Mouse (Mus musculus) yolk sac, embryonic 10.5 days (tissue): Measurements from ENCODE around the gene Hpca.
A peak's percentile ranks its signal among the peaks of the same experiment; 100 is the strongest.

Source experiments
- DNase-seq: peaks from one replicate; pipeline ENCODE4 v3.0.0-alpha.2; 2017; ENCODE audit warnings: low spot score

The Hpca gene

DNA sequence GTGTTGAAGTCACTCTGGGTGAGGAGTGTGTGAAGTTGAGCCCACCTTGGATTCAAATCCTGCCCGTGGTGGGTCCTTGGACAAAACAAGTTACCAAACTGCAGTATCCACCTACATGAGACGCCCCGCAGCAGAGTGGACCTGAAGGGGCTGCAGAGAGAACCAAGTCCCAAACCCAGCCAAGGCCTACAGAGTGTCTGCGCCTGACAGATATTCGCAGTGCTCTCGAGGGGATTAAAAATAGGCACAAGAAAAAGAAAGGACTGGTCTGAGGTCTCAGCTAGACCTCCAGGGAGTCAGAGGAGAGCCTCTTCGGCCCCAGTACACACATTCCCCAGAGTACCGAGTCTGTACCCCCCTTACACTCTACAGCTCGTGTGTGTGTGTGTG, 14.3 kb upstream of the Hpca start:
- DNase-seq = no peak

GRCm38 (mm10) chr4:129135637-129136036, 13.8 kb upstream of the Hpca start:
- no peak for DNase-seq

GRCm38 (mm10) chr4:129134799-129135585, 13.2 kb upstream of the Hpca start:
- peak; percentile 72 for DNase-seq

- peak; percentile 68 for DNase-seq
Measured at GRCm38 (mm10) chr4:129130755-129131303, 9.0 kb upstream of the Hpca start.

- DNase-seq = peak; percentile 59
Measured at GRCm38 (mm10) chr4:129130149-129130548, 8.3 kb upstream of the Hpca start.

DNA sequence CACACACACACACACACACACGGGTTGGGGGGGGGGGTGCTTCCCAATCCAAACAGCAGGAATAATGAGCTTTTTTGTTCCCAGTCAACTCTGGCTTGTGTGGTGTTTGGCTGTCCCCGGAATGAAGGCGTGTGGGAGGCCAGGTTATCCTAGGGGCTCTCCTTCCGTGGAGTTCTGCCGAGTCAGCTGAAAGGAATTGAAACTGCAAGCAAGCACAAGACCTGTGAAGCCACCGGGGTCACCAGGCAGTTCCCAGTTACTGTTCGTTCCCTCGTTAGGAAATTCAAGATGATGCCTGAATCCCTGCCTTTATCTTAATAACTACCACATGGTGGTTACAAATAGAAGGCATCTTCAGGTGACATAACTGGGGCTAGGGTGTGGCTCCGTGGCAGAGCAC, 7.6 kb upstream of the Hpca start:
- no peak for DNase-seq

GRCm38 (mm10) chr4:129128582-129129338, 6.9 kb upstream of the Hpca start:
- no peak for DNase-seq

DNA sequence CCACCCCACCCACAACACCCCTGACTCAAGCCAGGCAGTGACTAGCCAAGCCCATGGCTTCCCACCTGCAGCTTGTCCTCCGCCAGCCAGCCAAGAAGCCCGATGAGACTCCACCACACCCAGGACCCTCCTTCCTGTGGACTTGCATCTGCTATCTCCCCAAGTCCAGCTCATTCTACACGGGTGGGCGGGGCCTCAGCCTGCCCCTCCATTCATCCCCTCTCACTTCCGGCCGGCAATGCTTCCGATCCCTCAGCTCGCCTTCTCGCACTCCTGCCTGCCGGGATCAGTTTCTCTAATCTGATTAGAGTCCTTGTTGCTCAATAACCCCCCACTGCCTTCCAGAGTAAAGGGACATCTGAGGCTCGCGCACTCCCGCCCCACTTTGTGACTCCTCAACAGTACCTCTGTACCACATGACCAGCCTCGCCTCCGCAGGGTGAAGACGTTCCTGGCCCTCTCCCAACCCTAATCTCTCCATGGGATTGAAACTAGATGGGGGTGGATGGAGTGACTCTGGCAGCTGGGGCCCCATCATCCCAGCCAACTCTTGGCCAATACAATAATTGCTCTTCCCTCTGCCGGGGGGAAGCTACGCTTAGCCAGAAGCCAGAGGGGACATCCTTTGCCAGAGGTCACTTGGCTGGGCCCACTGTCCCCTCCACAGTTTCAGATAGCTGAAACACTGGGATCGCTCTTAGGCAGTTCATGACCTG, 4.1 kb upstream of the Hpca start:
- DNase-seq = no peak

DNA sequence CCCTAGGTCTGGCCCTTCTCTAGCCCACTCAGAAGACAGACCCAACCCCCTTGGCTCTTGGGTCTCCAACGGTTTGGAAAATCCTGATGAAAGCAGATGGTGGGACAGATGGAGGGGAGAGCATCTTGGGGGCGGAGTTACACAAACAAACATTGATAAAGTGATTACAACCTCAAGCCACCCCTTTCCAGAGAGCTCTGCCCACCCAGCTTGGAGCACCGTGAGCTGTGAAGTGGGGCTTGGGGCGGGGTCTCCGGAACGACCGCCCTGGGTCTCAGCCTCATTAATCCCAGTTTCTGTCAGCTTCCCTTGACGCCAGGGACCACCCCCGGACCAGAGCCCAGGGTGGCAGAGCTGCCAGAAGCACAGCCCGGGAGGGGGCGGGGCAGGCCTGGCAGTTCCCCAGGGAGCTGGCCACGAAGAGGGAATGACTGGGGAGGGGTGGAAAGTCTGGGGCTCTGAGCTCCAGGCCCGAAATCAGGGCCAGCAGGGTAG, 2.9 kb upstream of the Hpca start:
- DNase-seq = no peak

- no peak for DNase-seq
Measured at GRCm38 (mm10) chr4:129122719-129123118, 883 bp upstream of the Hpca start.

DNA sequence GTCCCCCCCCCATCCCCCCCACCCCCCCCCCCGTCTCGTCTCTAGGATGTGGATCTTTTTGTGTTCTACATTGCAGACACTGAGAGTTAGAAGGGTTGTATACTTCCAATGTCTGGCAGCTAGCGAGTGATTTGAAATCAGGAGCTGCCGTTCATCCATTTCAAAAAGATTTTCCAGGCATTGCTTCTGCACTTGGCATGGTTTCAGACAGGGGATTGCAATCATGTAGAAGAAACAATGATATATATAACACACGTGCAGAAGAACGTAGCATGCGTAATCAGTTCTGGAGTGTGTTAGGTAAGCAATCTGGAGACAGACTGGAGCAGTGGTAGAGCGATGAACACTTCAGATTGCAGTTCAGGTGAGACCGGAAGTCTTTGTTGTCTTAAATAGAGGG, 271 bp upstream of the Hpca start:
- no peak for DNase-seq

DNA sequence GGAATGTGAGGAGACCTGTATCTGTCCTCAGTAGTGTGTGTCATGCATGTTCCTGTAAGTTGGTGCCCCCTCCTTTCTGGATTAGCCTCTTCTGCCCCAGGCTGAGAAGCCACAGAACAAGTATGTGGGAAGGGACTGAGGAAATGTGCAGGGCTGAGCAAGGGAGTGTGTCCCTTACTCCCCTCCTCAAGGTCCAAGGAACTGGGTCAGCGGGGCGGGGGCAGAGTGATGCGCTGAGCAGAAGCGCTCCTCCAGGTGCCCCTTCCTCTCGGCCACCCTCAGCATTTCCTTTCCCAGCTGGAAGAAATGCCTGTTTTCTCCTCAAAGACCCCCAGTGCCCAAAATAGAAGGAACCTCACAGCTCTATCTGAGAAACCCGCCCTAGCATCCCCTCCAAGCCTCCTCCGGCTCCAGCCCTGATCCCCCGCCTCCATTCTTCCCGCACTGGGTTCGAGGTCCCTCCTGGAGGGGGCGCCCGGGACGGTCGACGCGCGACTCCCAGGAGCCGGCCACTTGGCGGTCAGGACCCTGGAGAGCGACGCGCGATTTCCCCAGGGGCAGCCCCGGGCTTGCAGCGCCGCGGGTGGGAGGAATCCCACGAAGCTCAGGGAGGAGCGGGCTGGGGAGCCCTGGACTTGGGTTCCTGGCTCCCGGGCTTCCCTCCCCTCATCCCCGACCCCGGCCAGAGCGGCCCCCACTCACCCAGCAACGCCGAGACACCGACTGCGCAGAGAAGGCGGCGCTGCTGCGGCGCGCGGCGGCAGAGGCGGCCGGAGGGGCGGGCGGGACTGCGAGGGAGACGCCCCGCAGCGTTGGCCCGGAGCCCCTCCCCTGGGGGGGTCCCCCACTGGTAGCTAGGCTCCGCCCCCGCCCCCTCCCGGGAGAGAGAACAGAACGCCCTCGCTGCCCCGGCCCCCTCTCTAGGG, 1.1 kb downstream of the Hpca start:
- peak; percentile 70 for DNase-seq

- DNase-seq = no peak
Measured at GRCm38 (mm10) chr4:129119708-129120107, 2.1 kb downstream of the Hpca start.

GRCm38 (mm10) chr4:129117720-129118510, 3.9 kb downstream of the Hpca start:
- DNase-seq = no peak

DNA sequence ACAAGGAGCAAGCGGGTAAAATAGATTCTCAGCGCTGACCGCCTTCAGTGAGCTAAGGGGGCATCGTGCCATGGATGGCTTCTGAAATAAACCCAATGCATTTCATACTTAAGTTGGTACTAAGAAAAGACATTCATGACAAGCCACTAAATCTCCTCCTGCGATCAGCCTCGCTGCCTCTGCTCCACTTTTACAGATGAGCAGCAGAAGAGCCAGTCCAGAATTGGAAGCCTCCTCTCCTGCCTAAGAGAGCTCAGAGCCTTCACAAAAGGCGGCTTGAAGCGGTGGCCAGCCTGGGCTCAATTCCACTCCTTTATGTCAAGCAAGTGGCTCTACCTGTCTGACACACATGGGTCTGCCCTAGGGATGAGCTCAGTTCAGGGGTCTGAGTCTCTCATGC, 5.1 kb downstream of the Hpca start:
- DNase-seq = no peak

DNA sequence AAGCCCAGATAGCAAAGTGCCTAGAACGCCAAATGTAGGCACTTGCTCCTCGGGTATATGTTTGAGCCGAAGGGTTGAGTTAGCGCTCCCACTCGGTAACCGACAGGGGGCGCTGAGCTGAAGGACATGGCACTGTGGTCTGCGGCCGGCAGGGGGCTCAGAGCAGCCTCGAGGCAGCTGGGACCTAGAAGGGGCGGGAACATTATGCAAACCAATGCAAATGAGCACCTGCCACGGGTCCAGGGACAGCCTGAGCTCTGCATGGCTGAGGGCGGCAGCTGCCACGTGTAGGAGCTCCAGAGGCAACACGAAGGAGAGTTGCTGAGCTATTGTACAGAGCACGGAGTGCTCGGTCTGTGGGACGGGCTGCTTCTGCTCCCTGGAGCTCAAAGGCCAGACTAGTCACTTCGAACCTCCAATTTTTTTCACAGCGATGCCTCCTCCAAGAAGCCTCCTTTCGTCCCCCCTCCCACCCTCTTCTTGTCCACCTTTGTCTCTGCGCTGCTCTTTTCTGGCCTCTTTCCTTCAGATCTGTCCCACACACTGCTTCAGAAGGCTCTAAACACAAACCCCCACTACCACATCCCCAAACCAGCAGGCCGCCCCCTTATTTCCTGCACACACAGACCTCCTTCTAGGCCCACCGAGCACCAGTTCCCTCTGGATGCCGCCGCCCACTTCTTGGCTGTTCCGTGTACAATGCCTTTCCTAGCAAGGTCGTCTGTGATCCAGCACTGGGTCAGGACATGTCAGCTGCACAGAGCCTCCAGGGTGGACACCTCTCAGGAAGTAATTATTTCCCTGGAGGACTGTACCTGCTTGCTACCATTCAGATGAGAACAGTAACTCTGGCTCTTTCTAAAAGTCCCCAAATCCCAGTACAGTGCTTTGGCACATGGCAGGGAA, 8.5 kb downstream of the Hpca start:
- peak; percentile 52 for DNase-seq

DNA sequence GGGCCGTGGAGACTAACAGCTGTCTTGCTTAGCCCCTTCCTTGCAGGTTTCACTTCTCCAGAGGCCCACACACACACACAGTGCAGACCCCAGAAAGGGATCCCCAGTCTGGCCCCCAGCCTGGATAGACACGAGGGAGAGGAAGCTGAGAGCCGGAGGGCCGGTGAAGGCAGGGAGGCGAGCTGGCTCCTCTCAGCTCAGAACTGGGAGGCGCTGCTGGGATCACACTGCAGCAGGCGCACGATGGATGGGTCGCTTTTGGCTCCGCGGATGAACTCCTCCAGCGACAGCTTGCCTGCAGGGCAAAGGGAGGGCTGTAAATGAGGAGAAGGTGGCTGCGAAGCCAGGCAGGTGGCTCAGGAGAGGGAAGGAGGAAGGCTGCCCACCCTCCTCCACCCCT, 9.6 kb downstream of the Hpca start:
- no peak for DNase-seq

DNA sequence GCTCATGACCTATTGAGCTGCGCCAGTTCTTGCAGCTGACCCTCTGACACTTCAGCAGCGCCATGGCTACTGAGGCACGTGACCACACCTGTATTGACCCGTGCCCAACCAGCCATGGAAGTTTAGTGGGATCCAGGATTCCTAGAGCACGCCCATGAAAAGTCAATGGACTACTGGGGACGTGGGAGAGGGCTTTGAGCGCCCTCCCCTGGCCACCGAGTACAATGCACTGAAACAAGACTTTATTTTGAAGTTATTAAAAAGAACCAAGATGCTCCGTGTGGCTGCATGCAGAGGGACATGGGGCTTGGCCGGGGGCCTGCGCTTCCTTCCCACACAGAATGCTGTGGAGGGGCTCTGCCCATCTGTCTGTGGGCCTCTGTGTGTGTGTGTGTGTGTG, 10.5 kb downstream of the Hpca start:
- DNase-seq = no peak

DNA sequence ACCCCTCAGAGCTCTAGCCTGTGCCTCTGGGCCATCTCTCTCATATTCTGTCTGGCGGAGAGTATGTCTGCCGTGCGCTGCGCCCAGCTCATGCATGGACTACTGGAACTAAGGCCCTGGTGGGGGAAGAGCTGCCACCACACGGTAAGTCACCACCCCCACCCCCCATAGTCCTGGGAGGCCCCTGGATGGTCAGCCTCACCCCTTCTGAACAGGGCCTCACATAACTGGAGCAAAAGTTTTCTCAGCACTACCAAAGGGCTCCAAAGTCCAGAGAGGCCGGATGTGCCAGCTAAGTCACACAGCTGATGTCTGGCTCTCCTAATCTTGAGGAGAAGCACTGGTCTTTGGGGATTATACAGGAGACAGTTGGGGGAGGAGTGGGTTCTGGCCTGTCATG, 11.0 kb downstream of the Hpca start:
- peak; percentile 42 for DNase-seq
